Mouse (Mus musculus) T-cell, adult 2 months (primary cell): ENCODE measurements at regions not wholly inside any gene's neighbourhood (a gene's known extent, or its start where the extent isn't known, plus 50 kb on each side); places are given as distances from the start of the nearest gene placed in this dataset.

Source experiments
- DNase-seq: peaks from one replicate; pipeline ENCODE4 v3.0.0; 2022; ENCODE audit warnings: low spot score

GRCm38 (mm10) chr3:149415081-149415480, 424.7 kb upstream of the Adgrl2 start:
- no peak for DNase-seq

DNA sequence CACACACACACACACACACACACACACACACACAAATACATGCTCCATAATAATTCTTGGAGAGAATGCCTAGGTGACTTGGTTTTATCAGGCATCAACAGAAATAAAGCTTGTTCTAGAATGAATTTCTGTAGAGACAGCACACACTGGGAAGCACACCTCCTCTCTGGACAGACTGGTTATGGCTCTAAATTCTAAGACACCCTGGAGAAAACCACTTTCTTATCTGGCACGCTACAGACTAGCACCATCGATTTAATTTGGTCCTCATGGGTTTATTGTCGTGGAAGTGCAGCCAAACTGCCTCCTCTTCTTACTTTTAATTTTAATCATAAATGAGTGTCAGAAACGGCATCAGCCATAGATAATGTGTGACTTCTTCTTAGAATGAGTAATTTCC, 422.8 kb upstream of the Adgrl2 start:
- no peak for DNase-seq

DNA sequence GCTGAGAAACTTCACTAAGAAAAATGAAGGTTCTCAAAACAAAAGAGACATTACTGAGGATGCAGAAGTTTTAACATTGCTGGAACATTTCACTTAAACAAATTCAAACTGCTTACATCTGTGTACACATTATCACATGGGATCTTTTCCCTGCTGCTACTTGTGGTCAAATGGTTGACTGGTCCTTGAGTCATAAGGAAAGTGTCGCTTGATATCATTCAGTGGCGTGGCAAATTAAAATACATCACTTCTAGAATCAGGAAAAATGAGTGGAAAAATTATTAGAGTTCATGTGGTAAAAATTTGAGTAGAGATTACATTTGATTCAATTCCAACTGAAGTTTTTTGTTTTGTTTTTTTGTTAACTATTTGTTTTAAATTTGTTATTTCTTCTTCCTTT, 420.2 kb upstream of the Adgrl2 start:
- DNase-seq = no peak

DNA sequence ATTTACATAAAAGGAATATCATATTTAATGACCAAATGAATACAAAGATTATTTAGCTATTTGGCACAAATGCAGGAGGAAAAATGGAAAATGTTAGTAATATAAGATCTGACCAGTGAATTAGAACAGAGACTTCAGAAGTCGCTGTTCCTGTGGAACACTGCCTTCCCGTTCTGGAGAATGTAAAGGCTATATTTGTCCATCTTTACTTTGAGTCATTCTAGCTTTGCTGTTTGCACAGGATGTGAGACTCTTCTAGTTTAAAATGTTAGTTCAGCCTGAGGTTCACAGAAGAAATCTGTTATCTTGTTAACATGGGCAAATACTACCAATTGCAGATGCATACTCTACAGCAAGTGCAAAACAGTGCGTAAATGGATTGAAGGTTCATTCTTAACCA, 418.5 kb upstream of the Adgrl2 start:
- no peak for DNase-seq

DNA sequence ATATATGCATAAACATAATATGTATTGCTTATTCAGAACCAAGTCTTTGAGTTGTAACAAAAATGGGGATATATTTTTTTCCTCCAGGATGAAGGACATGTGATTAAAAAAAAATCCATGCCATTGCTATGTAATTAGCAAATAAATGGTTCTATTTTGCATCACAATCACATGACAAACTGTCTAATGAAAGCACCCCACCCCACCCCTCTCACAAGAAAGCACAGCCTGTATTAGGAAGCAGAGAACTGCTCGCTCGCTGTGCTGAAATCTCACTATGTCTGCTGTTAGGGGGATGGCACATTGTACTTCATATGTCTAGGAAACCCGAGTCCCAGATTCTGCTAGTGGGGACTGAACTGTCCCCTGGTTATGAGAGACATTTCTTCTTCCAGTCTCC, 415.5 kb upstream of the Adgrl2 start:
- DNase-seq = no peak

- no peak for DNase-seq
Measured at GRCm38 (mm10) chr3:149404691-149405090, 414.3 kb upstream of the Adgrl2 start.

- DNase-seq = no peak
Measured at GRCm38 (mm10) chr3:149402496-149402895, 412.1 kb upstream of the Adgrl2 start.

GRCm38 (mm10) chr3:149395082-149395481, 404.7 kb upstream of the Adgrl2 start:
- no peak for DNase-seq

- DNase-seq = no peak
Measured at GRCm38 (mm10) chr3:149393317-149394172, 403.2 kb upstream of the Adgrl2 start.

GRCm38 (mm10) chr3:149392164-149392563, 401.8 kb upstream of the Adgrl2 start:
- no peak for DNase-seq

DNA sequence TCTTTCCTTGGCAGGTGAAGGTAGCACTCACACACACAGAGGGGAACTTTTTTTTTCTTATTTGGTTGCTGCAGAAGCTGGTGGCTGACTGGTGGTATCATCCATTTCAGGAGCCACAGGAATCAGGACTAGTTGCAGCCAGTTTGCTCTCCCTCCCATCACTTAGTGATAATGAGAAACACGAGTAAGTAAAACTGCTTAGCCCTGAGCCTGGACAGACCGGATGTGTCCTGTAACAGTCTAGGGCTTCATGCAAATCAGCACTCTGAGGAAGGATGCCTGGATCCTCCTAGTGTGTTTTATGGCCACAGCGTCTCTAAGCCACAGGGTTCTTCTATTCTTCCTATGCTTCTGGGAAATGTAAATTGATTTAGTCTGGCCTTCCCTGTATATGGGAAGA, 397.2 kb upstream of the Adgrl2 start:
- DNase-seq = no peak

GRCm38 (mm10) chr3:149386027-149386426, 395.7 kb upstream of the Adgrl2 start:
- DNase-seq = no peak

GRCm38 (mm10) chr3:149385336-149385735, 395.0 kb upstream of the Adgrl2 start:
- no peak for DNase-seq

DNA sequence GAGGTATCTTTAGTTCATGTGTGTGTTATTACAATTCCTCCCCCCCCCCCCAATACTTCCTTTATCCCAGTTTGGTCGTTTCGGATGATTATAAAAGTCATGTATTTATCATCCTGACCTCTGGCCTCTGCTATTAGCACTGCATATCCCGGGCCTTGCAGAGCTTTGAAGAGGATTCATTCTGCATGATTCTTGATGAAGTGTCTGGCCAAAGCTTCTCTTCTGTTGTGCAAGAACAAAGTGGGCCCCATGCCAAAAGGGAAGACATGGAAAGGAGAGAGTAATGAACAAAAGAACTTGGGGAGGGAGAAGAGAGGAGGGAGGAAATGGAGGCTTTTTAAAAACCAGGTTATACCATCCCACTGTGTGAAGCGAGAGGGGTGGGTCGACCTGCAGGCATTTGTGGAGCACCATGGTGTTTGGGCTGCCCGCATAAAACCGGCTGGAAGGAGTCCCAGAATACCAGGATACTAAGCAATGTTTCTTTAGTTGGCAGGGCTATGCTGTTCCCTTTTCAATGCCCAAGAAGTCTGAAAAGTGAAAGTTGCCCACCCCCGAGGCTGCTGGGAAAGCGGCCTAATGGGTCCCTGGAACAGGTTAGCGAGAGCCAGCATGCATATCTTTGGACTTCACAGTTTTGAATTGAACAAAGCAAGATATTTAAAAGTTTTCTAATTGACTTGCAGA, 391.3 kb upstream of the Adgrl2 start:
- DNase-seq = no peak

DNA sequence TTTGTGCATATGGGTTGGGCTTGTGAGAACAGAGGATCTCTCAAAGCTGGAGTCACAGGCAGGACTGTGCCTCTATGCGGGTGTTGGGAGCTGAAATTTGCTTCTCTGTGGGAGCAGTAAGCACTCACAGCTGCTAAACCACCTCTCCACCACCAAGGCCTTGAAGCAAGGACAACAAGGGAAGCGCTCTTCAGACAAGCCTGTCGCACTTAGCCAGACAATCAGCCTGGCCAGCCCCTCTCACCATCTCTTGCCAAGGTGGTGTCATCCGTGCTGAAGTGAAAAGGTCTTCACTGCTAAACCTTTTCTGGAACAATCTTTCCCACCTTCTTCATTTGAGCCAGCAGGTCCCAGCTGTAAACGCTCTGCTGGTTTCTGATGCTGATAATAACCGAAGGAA, 390.7 kb upstream of the Adgrl2 start:
- no peak for DNase-seq

GRCm38 (mm10) chr3:149379866-149380472, 389.6 kb upstream of the Adgrl2 start:
- no peak for DNase-seq

DNA sequence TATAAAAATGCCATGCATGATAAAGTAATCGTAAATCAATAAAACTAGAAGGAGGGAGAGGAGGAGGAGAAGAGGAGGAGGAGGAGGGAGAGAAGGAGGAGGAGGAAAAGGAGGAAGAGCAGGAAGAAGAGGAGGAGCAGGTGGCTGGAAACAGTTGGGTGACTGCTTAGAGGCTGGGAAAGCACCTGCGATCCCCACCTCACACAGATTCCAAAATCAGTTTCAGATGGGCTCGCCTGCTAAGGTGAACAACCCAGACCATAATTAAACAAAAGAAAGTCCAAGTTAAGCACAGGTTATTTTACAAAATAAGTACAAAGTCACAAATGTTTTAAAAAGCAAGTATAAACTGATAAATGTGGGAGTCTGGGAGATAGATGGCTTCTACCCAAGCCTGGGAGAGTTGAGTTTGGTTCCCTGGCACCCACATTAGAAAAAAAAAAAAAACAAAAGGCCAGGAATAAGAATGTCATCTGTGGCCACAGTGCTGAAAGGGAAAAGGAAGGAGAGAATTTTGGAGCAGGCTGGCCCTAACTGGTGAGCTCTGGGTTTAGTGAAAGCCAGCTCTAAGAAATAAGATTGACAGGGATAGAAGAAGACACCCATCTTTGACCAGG, 389.0 kb upstream of the Adgrl2 start:
- no peak for DNase-seq

- no peak for DNase-seq
Measured at GRCm38 (mm10) chr3:149371439-149371838, 381.1 kb upstream of the Adgrl2 start.

GRCm38 (mm10) chr3:149370517-149371227, 380.3 kb upstream of the Adgrl2 start:
- no peak for DNase-seq

- no peak for DNase-seq
Measured at GRCm38 (mm10) chr3:149367888-149368287, 377.5 kb upstream of the Adgrl2 start.

DNA sequence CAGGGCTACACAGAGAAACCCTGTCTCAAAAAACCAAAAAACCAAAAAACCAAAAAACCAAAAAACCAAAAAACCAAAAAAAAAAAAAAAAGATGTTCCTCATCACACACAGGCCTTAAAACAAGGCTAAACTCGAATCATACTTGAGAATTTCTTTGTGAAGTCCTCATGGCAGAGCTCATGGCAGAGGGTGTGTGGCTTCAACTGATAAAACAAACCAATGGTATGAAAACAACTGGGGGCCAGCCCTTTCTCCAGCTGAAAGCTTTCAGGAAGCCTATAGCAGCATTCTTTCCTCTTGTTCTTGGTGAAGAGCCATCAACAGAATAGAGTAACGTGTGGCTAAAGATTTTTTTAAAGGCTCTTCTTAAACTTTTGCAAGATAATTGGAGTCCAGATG, 369.8 kb upstream of the Adgrl2 start:
- no peak for DNase-seq

GRCm38 (mm10) chr3:149358570-149359193, 368.3 kb upstream of the Adgrl2 start:
- no peak for DNase-seq
